Mouse (Mus musculus) midbrain, embryonic 11.5 days (tissue): ENCODE results near the gene Ppox. TPM values are rescaled to one million over a fixed set of nuclear protein-coding genes. Genes with fewer than 3 reads are reported as not detected.
"Not testable (repeated sequence)": the region's sequence is repeated elsewhere in the genome, so short reads cannot be mapped to it uniquely, and the experiment has no call there.

Experiments
- ATAC-seq: fragments of 200-750 bp; cut with Nextera tagmentation; 2 replicates; pipeline ENCODE4 v1.8.0; 2017; ENCODE audit warnings: moderate TSS enrichment, moderate library complexity; ENCODE audit not compliant: low FRiP score
- DNase-seq: peaks from one replicate; pipeline ENCODE4 v3.0.0; 2015; ENCODE audit warnings: low spot score; ENCODE audit errors: missing footprints
- H3K27ac ChIP-seq: fragments of 300-500 bp; sonication (generic); 2 replicates; pipeline ENCODE4 v1.5.1; 2014; ENCODE audit warnings: low read depth, low read length
- H3K27me3 ChIP-seq: fragments of 300-500 bp; sonication (generic); 2 replicates; pipeline ENCODE4 v1.6.1; 2014; ENCODE audit warnings: mild to moderate bottlenecking, low read length, moderate library complexity, mixed read lengths; ENCODE audit not compliant: control insufficient read depth, insufficient read depth
- H3K36me3 ChIP-seq: fragments of 300-500 bp; sonication (generic); 2 replicates; pipeline ENCODE4 v1.6.1; 2014; ENCODE audit warnings: mild to moderate bottlenecking, low read length, moderate library complexity, mixed read lengths; ENCODE audit not compliant: control insufficient read depth, insufficient read depth
- H3K4me1 ChIP-seq: fragments of 300-500 bp; sonication (generic); 2 replicates; pipeline ENCODE4 v1.6.1; 2014; ENCODE audit warnings: low read length; ENCODE audit not compliant: control insufficient read depth, insufficient read depth
- H3K4me2 ChIP-seq: fragments of 300-500 bp; sonication (generic); 2 replicates; pipeline ENCODE4 v1.6.1; 2014; ENCODE audit warnings: mild to moderate bottlenecking, moderate library complexity
- H3K4me3 ChIP-seq: fragments of 300-500 bp; sonication (generic); 2 replicates; pipeline ENCODE4 v1.5.1; 2014; ENCODE audit warnings: low read depth, low read length
- H3K9ac ChIP-seq: fragments of 300-500 bp; sonication (generic); 2 replicates; pipeline ENCODE4 v1.6.1; 2014; ENCODE audit warnings: low read length
- H3K9me3 ChIP-seq: fragments of 300-500 bp; sonication (generic); 2 replicates; pipeline ENCODE4 v1.6.1; 2016; ENCODE audit warnings: low read length; ENCODE audit not compliant: control insufficient read depth
- WGBS: fragments of 180-500 bp; shearing (Covaris S2); extraction: QIAGEN DNeasy Blood & Tissue Kit; methylation state at CpG from one replicate; pipeline ENCODE4 v1.1.7; 2014; 5-methylcytosine and 5-hydroxymethylcytosine counted together
- polyA plus RNA-seq: library from polyadenylated mRNA; unstranded; fragments of >200 nt; fragmentation: Nextera tagmentation; extraction: Ambion mirVana; gene quantifications from 2 replicates; pipeline ENCODE4 v1.2.1, GENCODE M21; 2014

Gene Ppox
- polyA plus RNA-seq, 1 experiment from 2014 or later, result 56.3 TPM

- Histone ChIP-seq H3K9me3 (no peaks in the 10 kb centered on the region), H3K27ac (peak overlapping the region; percentile 20; the same call in 1 of the 2 replicates), H3K4me1 (peaks cover 33% of the 10 kb centered on the region), H3K4me2 (peak overlapping the region; percentile 81), H3K4me3 (peak overlapping the region; percentile 64), H3K27me3 (no peaks in the 10 kb centered on the region), H3K9ac (peak overlapping the region; percentile 89), H3K36me3 (peaks cover 4% of the 10 kb centered on the region; the same call in 1 of the 2 replicates)
- under 1% methylated on average over 41 of the region's 41 CpGs for WGBS
- peak; percentile 100 for DNase-seq
- peak; percentile 92 for ATAC-seq
Observed at GRCm38 (mm10) chr1:171246709-171247452, 34.1 kb downstream of the Ppox start.

- DNase-seq, result no peak
- H3K4me1 ChIP-seq, result peaks cover 21% of the 10 kb centered on the region
- H3K4me3 ChIP-seq, result no peak overlapping the region
- no peak overlapping the region for H3K27ac ChIP-seq
- no peaks in the 10 kb centered on the region for H3K9me3 ChIP-seq
- ATAC-seq, result no peak
- H3K4me2 ChIP-seq, result no peak overlapping the region
- no peaks in the 10 kb centered on the region for H3K27me3 ChIP-seq
- H3K36me3 ChIP-seq, result peaks cover 4% of the 10 kb centered on the region; the same call in 1 of the 2 replicates
- H3K9ac ChIP-seq, result no peak overlapping the region
- 94% methylated on average over 8 of the region's 8 CpGs for WGBS
Observed at GRCm38 (mm10) chr1:171245353-171245752, 35.6 kb downstream of the Ppox start.

GRCm38 (mm10) chr1:171241952-171242351, 39.0 kb downstream of the Ppox start:
- DNase-seq, H3K9me3 ChIP-seq, H3K4me2 ChIP-seq, H3K27ac ChIP-seq, H3K9ac ChIP-seq, H3K27me3 ChIP-seq, H3K4me3 ChIP-seq, ATAC-seq, H3K4me1 ChIP-seq: not testable (repeated sequence)
- H3K36me3 ChIP-seq, result peaks cover 16% of the 10 kb centered on the region; the same call in 1 of the 2 replicates
- WGBS, result 83% methylated on average over 12 of the region's 12 CpGs

GRCm38 (mm10) chr1:171240911-171241310, 40.1 kb downstream of the Ppox start:
- no peak overlapping the region for H3K9ac ChIP-seq

GRCm38 (mm10) chr1:171239992-171240744, 40.8 kb downstream of the Ppox start:
- Histone ChIP-seq H3K27me3 (no peaks in the 10 kb centered on the region), H3K4me3 (no peak overlapping the region), H3K4me1 (no peaks in the 10 kb centered on the region), H3K9ac (no peak overlapping the region), H3K4me2 (no peak overlapping the region), H3K36me3 (peaks cover 26% of the 10 kb centered on the region; the same call in 1 of the 2 replicates), H3K27ac (no peak overlapping the region), H3K9me3 (no peaks in the 10 kb centered on the region)
- 82% methylated on average over 15 of the region's 15 CpGs for WGBS
- DNase-seq (no peak), ATAC-seq (no peak)

More at GRCm38 (mm10) chr1:171240911-171241310, 40.1 kb downstream of the Ppox start:
- no peaks in the 10 kb centered on the region; the same call in 1 of the 2 replicates for H3K4me1 ChIP-seq
- H3K4me3 ChIP-seq, result no peak overlapping the region
- H3K36me3 ChIP-seq, result peaks cover 21% of the 10 kb centered on the region; the same call in 1 of the 2 replicates
- DNase-seq (no peak), ATAC-seq (no peak)
- H3K27ac ChIP-seq, result no peak overlapping the region
- H3K9me3 ChIP-seq, result no peaks in the 10 kb centered on the region
- H3K4me2 ChIP-seq, result no peak overlapping the region
- H3K27me3 ChIP-seq, result no peaks in the 10 kb centered on the region
- WGBS, result 94% methylated on average over 10 of the region's 10 CpGs

GRCm38 (mm10) chr1:171238463-171238862, 42.5 kb downstream of the Ppox start:
- no peak overlapping the region for H3K4me2 ChIP-seq
- no peaks in the 10 kb centered on the region for H3K4me1 ChIP-seq
- peaks cover 33% of the 10 kb centered on the region for H3K36me3 ChIP-seq
- no peak overlapping the region for H3K9ac ChIP-seq
- 79% methylated on average over 14 of the region's 14 CpGs for WGBS
- H3K4me3 ChIP-seq, result no peak overlapping the region
- peak; percentile 87 for DNase-seq
- H3K27me3 ChIP-seq, result no peaks in the 10 kb centered on the region
- H3K27ac ChIP-seq, result no peak overlapping the region
- peak; percentile 64; the same call in 1 of the 2 replicates for ATAC-seq
- H3K9me3 ChIP-seq, result no peaks in the 10 kb centered on the region

- no peak overlapping the region for H3K4me2 ChIP-seq
- H3K4me1 ChIP-seq, result no peaks in the 10 kb centered on the region
- WGBS, result 70% methylated on average over 6 of the region's 6 CpGs
- H3K27me3 ChIP-seq, result no peaks in the 10 kb centered on the region
- peaks cover 32% of the 10 kb centered on the region for H3K36me3 ChIP-seq
- DNase-seq (no peak), ATAC-seq (no peak)
- no peak overlapping the region for H3K9ac ChIP-seq
- H3K4me3 ChIP-seq, result no peak overlapping the region
- no peak overlapping the region for H3K27ac ChIP-seq
- H3K9me3 ChIP-seq, result no peaks in the 10 kb centered on the region
Observed at GRCm38 (mm10) chr1:171237438-171237837, 43.5 kb downstream of the Ppox start.

GRCm38 (mm10) chr1:171235791-171236190, 45.2 kb downstream of the Ppox start:
- ATAC-seq (no peak), DNase-seq (no peak)
- H3K36me3 ChIP-seq, result peaks cover 29% of the 10 kb centered on the region
- no peak overlapping the region for H3K27ac ChIP-seq
- WGBS, result 88% methylated on average over 4 of the region's 4 CpGs
- no peak overlapping the region for H3K4me2 ChIP-seq
- no peaks in the 10 kb centered on the region for H3K9me3 ChIP-seq
- no peak overlapping the region for H3K4me3 ChIP-seq
- no peaks in the 10 kb centered on the region for H3K4me1 ChIP-seq
- no peak overlapping the region for H3K9ac ChIP-seq
- no peaks in the 10 kb centered on the region for H3K27me3 ChIP-seq

- WGBS, result 94% methylated on average over 4 of the region's 4 CpGs
- ATAC-seq (no peak), DNase-seq (no peak)
- no peak overlapping the region for H3K4me3 ChIP-seq
- peaks cover 5% of the 10 kb centered on the region for H3K4me1 ChIP-seq
- H3K27me3 ChIP-seq, result no peaks in the 10 kb centered on the region
- no peak overlapping the region for H3K27ac ChIP-seq
- H3K36me3 ChIP-seq, result peaks cover 29% of the 10 kb centered on the region
- H3K9me3 ChIP-seq, result no peaks in the 10 kb centered on the region
- H3K4me2 ChIP-seq, result no peak overlapping the region
- H3K9ac ChIP-seq, result no peak overlapping the region
Observed at GRCm38 (mm10) chr1:171234538-171234937, 46.4 kb downstream of the Ppox start.
